Mouse (Mus musculus) adrenal gland, postnatal 25 days (tissue): ENCODE results near the gene Cyp46a1. TPM values are rescaled to one million over a fixed set of nuclear protein-coding genes. Genes with fewer than 3 reads are reported as not detected.
A peak's percentile ranks its signal among the peaks of the same experiment; 100 is the strongest.

Experiments
- DNase-seq: peaks from one replicate; pipeline ENCODE4 v3.0.0; 2021; ENCODE audit warnings: mixed read lengths
- total RNA-seq: library from RNA; stranded (reverse); gene quantifications from 2 replicates; pipeline ENCODE4 v1.2.3, GENCODE M21; 2021

Cyp46a1 gene
- total RNA-seq, 1 experiment from 2014 or later = 3.1 TPM

DNA sequence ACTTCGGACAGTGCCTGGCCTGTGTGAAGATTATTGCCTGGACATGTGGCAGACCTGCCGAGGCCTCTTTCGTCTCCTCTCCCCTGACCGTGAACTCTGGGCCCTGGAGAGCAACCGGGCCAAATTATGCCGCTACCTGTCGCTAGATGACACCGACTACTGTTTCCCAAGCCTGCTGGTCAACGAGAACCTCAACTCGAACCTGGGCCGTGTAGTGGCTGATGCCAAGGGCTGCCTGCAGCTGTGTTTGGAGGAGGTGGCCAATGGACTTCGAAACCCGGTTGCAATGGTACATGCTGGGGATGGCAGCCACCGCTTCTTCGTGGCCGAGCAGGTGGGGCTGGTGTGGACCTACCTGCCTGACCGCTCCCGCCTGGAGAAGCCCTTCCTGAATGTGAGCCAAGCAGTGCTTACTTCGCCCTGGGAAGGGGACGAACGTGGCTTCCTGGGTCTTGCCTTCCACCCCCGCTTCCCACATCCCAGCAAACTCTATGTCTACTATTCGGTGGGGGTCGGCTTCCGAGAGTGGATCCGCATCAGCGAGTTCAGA is 22.4 kb upstream of the Cyp46a1 start:
- DNase-seq = no peak

DNA sequence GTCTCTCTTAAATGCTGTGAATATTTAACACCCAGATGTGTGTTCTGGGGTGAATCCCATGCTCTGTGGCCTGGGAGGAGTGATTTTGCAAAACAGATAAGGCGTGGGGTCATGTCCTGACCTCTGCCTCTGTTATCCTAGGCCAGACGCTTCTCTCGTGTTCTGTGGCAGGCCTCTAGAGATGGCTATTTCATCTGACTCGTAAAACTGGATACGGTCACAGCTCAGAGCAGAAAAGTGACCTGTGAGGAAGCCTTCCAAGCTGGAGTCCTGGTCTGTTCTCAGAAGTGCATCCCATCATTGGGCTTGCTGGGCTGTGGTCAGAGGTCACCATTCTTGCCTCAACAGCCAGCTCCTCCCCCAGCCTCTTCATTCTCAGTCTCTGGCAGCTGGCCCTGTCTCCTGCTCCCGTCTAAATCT is 21.7 kb upstream of the Cyp46a1 start:
- DNase-seq = no peak

DNA sequence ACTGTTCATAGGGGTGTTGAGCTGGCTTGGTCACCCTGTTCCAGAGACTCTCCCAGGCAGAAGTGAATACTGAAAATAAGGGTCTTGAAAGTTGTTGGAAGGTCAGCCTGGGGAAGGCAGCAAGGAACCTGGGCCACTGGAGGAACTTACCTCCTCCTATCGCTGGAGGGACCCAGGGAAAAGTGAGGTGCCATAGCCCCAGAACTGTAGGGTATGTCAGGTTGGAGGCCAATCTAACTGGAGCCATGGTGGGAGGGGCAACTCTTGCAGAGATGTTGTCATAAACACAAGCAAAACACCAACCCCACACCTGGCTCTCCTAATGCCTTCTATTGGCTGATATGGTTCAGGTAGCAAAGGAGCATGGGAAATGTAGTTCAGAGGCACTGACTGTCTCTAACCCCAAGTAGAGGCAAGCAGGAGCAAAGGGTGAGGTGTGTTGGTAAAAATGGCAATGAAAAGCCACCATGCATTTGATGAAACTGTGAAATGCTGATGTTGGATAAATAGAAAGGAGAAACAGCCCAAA is 20.9 kb upstream of the Cyp46a1 start:
- DNase-seq = no peak

DNA sequence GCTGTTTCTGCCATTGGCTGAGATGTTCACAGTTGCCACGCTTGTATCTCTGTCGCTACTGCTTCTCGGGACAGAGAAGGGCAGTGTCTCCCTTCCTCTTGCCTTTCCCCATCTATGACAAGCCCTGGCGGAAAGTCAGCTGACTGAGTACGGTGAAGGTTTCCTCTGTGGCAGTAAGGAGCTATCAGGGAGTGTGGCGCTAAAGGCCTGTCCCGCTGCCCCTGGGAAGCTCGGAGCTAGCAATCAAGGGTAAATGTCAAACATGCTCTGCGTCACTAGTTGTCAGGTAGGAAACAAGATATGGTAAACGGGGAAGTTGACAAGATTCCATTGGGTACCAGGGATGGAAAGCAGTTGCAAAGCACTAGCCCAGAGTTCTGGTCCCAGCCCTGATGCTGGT is 18.4 kb upstream of the Cyp46a1 start:
- no peak for DNase-seq

DNA sequence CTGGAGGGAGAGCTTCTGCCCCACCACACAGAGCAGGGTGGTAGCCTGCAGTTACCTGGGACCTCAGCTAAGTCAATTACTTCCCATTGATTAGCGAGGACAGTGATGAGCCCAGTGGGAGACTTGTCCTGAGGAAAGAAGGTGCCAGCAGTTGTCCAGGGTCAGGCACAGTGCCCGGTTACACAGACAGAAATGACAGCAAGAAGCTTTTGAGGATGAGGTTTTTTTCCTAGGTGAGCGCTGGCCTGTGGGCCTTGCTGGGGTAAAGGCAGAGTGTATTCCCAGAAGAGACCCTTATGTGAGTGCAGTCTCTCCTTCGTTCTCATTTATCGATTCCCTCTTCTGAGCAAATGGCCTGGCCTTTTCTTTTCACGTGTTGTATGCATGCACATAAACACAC is 17.5 kb upstream of the Cyp46a1 start:
- no peak for DNase-seq

DNA sequence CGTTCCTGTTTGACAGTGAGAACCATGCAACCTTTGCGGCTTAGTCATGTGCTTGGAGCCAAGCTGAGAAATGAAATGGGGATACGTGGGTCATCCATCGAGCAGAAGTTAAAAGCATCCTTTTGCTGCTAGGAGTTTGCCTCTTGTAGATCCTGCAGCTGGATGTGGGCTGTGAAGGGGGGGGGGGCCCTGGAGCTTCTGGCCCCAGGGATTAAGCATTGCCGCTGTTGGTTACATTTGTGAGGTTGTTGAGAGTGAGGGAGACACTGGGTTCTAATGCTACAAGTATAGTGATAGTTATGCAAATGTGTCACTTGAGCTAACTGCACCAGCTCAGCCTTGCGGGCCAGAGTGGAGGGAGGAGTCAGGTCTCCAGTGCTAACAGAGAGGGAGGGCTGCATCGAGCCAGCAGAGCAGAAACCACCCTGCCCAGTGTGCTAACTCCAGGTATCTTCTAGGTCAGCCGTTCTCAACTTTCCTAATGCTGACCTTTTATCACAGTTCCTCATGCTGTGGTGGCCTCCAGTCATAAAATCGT is 16.9 kb upstream of the Cyp46a1 start:
- no peak for DNase-seq

DNA sequence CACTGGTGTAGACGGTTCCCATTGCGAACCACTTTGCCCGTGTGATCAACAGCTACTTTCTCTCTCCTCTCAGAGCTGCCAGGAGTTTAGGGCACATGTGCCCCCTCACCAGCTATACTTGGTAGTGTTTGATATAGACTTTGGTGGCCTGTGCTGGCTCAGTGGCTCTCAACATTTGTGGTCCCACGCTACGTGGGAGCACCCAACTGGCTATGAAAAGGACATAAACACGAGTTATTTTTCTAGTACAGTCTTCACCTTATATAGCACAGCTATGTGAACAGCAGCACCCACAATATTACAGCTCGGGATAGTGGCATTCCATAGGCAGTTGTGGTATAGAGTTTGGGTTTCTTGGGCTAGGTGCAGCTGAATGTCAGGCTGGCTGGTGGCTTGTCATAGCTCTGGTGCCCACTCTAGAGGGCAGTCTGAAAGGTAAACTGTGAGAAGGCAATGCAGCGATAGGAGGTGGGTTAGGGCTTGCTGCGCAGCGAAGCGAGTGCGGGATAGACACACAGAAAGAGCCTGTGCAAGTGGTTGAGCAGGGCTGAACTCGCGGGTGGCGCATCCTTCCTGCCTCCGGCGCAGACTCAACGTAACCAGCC is 16.3 kb upstream of the Cyp46a1 start:
- no peak for DNase-seq

DNA sequence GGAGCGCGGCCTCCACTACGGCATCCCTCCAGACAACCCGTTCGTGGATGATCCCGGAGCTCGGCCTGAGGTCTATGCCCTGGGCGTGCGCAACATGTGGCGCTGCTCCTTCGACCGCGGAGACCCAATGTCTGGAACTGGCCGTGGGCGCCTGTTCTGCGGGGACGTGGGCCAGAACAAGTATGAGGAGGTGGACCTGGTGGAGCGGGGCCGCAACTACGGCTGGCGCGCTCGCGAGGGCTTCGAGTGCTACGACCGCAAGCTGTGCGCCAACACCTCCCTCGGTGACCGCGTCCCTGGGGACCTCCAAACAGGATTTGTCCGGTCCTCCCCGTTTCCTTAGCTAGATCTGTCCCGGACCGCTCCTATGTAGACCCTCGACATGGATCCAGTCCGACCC is 15.7 kb upstream of the Cyp46a1 start:
- no peak for DNase-seq

DNA sequence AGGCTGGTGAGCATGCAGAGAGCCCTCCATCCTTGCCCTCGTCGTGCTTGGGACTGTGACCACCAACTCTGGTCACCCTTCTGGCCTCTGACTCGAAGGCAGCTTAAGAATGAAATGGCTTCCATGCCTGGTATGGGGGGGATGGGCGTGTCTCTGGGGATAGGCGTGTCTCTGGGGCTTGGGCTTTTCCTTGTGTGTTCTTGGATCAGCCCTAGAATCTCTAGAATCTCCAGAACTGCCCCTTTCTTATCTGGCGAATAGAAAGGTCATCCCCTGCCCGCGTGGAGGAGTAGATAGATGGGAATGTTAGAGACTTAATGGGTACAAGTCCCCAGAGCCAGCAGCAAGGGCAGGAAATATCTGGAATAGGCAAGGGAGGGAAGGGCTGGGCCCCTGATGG is 14.1 kb upstream of the Cyp46a1 start:
- DNase-seq = no peak

DNA sequence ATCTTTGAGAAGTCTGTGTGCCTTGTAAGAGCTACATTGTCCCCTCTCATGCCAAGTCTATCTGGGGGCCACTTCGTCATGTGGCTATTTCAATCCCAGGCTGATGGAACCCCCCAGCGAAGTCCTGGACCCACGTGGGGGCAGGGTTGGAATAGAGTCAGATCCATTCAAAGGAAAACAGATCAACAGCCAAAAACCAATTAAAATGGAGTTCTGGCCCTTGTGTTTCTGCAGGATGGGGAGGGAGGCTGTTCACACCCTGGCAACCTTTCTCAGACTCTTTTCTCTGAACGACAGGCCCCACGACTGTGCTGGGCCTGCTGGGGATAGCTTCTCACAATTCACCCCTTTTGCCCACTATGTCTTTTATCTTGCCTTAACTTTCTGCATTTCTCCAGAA is 7.8 kb upstream of the Cyp46a1 start:
- no peak for DNase-seq

DNA sequence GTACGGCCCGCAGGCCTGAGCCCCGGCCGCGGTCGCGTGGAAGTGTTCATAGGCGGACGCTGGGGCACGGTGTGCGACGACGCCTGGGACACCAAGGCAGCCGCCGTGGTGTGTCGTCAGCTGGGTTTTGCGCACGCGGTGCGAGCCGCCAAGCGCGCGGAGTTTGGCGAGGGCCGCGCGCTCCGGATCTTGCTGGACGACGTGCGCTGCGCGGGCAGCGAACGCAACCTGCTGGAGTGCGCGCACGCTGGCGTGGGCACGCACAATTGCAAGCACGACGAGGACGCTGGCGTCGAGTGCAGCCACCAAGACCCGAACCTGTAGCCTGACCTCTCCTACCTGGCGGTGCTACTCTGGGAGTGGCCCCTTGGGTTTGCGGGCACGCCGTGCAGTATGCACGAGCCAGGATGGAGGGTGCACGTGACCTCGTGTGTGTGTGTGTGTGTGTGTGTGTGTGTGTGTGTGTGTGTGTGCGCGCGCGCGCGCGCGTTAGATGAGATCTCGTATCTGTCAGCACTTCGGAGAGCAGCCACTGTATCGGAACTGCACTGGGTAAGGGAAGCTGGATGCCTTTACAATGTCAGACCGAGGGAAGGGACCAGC is 6.2 kb upstream of the Cyp46a1 start:
- no peak for DNase-seq

DNA sequence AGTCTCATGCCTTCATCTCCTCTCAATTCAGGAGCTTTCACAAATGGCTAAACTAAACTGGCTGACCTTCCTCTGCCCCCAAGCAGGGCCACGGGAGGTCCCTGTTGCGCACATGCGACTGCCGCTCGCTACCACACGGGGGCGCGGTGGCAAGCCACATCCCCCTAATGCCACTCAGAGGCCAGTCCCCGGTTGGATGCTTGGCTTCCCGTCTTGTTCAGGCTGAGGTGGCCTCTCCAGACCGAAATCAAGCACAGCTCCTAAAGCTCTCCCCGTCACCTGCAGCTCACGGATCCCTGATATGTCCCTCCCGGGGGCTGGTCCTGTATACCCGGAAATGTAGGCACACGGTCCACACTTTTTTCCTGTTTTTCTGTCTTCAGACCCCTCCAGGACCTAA is 1.1 kb upstream of the Cyp46a1 start:
- DNase-seq = peak; percentile 88

DNA sequence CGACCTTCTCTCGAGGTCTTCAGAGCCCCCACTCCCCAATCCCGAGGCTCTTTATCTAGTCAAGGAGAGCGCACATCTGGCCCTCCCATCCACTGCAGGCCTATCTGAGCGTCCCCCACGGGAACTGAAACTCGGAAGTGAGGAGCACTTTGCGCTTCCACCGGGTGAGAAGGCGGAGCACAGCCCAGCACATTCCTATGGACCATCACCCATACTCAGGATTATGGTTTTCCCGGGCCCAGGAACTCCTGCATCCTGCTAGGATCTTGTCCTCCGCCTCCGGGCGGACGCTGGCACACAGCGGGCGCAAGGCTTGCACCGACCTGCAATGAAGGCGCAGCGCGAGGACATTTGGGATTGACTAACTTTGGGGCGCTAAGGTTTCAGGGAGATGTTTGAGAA is 699 bp upstream of the Cyp46a1 start:
- DNase-seq = no peak

DNA sequence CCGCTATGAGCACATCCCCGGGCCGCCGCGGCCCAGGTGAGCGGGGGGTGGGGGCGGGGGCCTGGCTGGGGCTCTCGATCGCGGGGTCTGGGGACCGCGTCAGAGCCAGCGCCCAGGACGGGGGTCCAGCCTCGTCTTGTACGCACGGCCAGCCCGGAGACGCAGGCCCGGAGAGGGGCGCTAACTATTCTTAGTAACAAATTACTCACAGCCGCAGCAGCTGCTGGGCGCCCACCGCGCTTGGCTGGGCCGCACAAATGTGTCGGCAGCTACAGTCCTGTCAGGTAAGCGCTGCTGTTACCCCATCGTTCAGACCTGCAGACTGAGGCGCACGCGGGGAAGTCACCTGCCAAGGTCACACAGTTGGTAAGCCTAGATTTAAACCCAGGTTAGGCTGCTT is 348 bp downstream of the Cyp46a1 start:
- no peak for DNase-seq

DNA sequence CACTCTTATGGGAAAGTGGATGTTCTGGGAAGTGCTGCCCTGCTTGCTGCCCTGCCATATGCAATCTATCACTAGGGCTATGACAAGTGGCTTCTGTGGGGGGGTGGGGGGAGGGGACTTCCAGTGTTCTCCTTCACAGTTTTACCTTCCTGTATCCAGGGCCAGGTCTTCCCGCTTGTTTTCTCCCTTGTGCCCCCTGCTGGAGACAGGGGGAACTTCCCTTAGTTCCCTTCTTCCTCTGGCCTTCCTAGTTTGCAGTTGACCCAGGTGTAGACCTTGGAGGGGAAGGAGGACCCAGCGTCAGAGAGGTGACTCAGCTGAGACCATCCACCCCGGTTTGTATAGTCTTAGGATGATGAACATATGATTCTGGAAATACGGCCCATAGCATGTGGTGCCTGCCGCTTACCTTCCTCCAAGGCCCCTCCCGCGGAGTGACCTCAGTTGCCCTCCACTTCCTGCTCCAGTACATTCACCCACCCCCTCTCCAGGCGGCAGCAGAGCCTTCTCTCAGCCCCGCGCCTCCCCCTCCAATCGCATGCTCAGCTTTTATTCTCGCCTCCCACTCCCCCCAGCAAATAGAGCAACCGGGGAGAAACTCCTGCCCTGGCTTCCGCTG is 4.5 kb downstream of the Cyp46a1 start:
- DNase-seq = no peak

DNA sequence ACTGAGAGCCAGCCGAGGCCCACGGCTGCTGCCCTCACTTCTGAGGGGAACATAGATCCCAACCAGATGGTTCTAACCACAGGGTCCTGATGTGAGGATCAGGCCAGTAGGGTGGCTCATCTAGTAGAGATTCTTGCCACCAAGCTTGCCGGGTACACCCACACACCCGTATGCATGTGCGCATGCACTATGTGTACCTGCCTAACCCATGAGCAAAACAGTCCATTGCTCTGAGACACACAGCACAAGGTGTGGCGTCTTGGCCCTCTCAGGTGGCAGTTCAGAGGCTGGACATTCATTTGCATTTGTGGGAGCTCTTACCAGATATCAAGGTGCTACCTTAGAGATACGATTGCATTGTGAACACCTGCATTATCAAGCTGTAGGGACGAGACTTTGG is 14.0 kb downstream of the Cyp46a1 start:
- DNase-seq = no peak

DNA sequence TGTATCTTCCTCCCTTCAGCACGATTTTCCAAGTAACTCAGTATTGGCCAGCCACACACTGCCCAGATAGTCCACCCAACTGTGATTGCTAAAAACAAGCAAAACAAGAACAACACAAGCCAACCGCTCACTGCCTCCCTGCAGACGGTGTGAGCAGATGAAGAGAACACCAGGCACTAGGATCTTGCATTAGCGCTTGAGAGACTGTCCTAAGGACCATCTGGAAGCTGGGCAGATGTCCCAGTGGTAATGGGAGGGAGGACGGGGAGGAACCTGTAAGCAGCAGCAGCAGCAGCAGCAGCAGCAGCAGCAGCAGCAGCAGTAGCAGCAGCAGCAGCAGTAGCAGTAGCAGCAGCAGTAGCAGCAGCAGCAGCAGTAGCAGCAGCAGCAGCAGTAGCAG is 14.8 kb downstream of the Cyp46a1 start:
- DNase-seq = no peak

DNA sequence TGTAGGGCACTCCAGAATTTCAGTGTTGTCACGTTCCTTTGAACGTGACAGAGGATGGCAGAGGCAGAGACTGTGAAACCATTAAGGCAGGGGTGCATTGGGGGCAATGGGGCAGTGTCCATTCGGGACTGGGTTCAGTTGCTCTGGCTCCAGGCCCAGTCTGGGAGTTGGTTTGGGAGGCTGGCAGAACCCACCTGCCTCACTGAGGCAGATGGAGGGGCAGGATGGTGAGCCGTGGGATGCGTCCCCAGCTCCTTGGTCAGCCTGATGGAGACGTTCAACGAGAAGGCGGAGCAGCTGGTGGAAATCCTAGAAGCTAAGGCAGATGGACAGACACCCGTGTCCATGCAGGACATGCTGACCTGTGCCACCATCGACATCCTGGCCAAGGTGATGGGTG is 16.8 kb downstream of the Cyp46a1 start:
- no peak for DNase-seq

DNA sequence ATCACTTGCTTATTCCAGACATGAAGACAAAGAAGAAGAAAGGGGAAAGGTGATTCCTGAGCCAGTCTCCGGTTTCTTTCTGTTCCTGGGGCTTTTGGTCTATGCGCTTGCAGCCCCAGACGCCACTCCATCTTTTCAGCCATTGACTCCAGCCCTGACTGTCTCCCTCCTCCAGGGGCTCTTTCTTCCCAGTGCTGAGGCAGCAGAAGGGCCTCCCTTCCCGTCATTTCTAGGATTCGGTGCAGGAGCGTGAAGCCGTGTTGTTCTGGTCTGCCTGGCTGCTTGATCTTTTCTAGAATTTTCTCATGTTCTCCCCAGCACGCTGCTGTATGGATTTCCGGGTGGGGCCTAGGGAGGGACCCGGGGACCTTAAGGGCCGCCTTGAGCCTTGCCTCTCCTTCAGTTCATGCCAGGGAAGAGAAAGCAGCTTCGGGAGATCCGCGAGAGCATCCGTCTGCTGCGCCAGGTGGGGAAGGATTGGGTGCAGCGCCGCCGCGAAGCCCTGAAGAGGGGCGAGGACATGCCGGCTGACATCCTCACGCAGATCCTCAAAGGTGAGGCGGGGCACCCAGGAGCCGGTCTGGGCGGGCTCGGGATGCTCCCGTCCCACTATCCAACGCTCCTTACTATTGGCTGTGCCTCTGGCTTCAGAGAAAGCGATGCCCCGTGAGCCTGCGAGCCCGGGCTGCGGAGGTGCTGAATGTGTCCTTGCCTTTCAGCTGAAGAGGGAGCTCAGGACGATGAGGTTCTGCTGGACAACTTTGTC is 18.4 kb downstream of the Cyp46a1 start:
- no peak for DNase-seq

DNA sequence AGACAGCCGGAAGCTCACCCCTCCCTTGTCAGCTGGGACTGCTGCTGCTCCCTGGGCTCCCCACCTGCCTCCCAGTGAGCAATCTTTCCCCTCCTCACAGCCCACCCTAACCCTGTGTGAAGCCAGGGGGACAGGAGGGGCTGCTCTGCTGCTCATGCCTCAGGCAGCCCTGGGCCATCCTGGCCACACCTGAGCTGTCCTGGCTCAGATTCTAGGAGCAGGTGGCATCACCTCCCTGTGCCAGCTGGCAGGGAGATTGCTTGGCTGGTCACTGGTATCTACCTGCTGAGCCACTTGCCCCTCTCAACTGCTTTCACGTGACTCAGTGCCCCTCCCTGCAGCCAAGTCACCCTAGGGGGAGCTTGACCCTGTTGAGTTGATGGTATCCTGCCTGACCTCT is 20.1 kb downstream of the Cyp46a1 start:
- peak; percentile 20 for DNase-seq

DNA sequence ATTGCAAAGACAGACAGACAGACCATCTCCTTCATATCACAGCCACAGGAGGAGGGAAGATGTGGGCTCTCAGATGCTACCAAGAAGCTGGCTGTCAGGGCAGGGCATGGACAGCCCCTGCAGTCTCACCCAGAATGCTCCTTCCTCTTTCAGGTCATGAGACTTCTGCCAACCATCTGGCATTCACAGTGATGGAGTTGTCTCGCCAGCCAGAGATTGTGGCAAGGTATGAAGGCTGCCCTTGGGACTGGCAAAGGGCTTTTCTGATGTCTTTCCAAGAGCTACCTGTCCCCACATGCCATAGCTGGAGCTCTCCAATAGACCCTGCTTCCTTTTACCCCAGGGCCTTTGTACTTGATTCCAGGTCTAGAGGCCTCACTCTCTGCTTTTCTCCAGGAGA is 21.1 kb downstream of the Cyp46a1 start:
- DNase-seq = no peak

DNA sequence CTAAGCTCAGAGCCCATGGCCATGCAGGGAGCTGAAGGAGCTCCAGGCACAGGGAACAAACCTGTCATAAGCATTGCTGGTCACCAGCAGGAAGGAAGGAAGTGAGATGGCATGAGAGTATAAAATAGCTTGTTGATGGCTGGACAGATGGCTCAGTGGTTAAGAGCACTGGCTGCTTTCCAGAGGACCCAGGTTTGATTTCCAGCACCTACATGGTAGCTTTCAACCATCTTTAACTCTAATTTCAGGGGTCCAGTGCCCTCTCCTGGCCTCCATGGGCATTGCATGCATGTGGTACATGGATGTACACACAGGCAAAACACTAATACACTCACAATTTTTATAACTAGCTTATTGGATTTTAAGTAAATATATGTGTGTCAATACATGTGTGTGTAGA is 21.8 kb downstream of the Cyp46a1 start:
- no peak for DNase-seq

DNA sequence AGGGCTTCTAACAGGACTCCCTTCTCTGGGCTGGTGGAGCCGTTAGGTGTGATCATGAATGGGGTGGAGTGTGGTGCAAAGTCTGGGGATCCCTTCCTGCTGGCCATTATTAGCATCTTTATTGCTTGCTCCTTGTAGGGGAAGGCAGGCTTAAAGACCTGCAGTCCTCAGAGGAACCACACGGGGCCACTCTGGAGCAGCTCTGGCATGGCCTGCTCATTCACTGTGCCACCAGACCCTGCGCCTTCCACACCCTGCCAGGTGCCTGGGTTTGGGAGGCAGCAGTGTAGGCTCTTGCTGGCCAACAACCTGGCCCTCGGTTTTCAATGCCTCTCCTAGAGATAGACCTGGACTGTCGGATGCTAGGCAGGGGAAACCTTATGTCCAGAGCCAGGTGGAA is 29.6 kb downstream of the Cyp46a1 start:
- peak; percentile 84 for DNase-seq
